Mouse (Mus musculus) liver, embryonic 14.5 days (tissue): ENCODE results near the gene Kcng4.

Source experiments
- CTCF ChIP-seq: IDR thresholded peaks from 2 replicates; pipeline ENCODE4 v1.5.1; 2016; ENCODE audit warnings: antibody characterized with exemption, low read depth, control low read depth
- EP300 ChIP-seq: IDR thresholded peaks from 2 replicates; pipeline ENCODE4 v1.6.1; 2016; ENCODE audit warnings: antibody characterized with exemption, low read depth

DNA sequence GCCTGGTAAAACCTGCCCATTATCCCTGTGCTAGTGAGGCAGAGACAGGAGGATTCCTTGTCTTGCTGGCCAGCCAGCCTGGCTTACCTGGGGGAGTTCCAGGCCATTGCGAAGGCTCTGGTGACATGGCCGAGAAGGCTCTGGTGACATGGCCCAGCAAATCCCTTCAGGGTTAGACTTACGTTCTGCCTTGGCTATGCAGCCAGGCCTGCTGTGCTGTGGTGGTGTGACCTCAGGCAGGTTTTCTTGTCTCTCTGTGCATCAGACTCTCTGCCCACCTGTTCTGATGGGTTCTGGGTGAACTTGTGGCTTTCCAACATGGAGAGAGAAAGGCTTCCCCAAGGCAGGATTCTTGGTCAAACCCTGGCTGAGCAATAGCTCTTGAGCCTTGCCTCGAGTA lies 1.9 kb upstream of the Kcng4 start:
- TF ChIP-seq CTCF (no peak), EP300 (no peak)
